Mouse (Mus musculus): ENCODE results near the gene Atp2b2.
A peak's percentile ranks its signal among the peaks of the same experiment; 100 is the strongest.

Gene Atp2b2

GRCm38 (mm10) chr6:114012834-114013233, 29.6 kb downstream of the Atp2b2 start:
- no peak for DNase-seq (ENCODE audit: low spot score in 2 of 2)

- no peak for DNase-seq (ENCODE audit: low spot score in 2 of 2)
Observed at GRCm38 (mm10) chr6:114011976-114012375, 30.4 kb downstream of the Atp2b2 start.

GRCm38 (mm10) chr6:114003796-114004195, 38.6 kb downstream of the Atp2b2 start:
- no peak for DNase-seq (ENCODE audit: low spot score in 2 of 2)

GRCm38 (mm10) chr6:114000928-114001327, 41.5 kb downstream of the Atp2b2 start:
- no peak for DNase-seq (ENCODE audit: low spot score in 2 of 2)

- no peak for DNase-seq (ENCODE audit: low spot score in 2 of 2)
Observed at GRCm38 (mm10) chr6:114000304-114000703, 42.1 kb downstream of the Atp2b2 start.

- no peak for DNase-seq (ENCODE audit: low spot score in 2 of 2)
Observed at GRCm38 (mm10) chr6:113998413-113998812, 44.0 kb downstream of the Atp2b2 start.

GRCm38 (mm10) chr6:113994176-113994575, 48.2 kb downstream of the Atp2b2 start:
- DNase-seq (ENCODE audit: low spot score in 2 of 2), result no peak

- DNase-seq (ENCODE audit: low spot score in 2 of 2), result no peak
Observed at GRCm38 (mm10) chr6:113992101-113992500, 50.3 kb downstream of the Atp2b2 start.

- peak; percentile 68 to 69 for DNase-seq (ENCODE audit: low spot score in 2 of 2)
Observed at GRCm38 (mm10) chr6:113991482-113991881, 50.9 kb downstream of the Atp2b2 start.

- no peak for DNase-seq (ENCODE audit: low spot score in 2 of 2)
Observed at GRCm38 (mm10) chr6:113990044-113990443, 52.4 kb downstream of the Atp2b2 start.

GRCm38 (mm10) chr6:113988521-113988920, 53.9 kb downstream of the Atp2b2 start:
- DNase-seq (ENCODE audit: low spot score in 2 of 2), result no peak

GRCm38 (mm10) chr6:113986671-113987070, 55.7 kb downstream of the Atp2b2 start:
- no peak for DNase-seq (ENCODE audit: low spot score in 2 of 2)

- DNase-seq (ENCODE audit: low spot score in 2 of 2), result no peak
Observed at GRCm38 (mm10) chr6:113978673-113979072, 63.7 kb downstream of the Atp2b2 start.

- no peak for DNase-seq (ENCODE audit: low spot score in 2 of 2)
Observed at GRCm38 (mm10) chr6:113978091-113978650, 64.2 kb downstream of the Atp2b2 start.

GRCm38 (mm10) chr6:113970900-113971299, 71.5 kb downstream of the Atp2b2 start:
- no peak for DNase-seq (ENCODE audit: low spot score in 2 of 2)

GRCm38 (mm10) chr6:113970464-113970863, 71.9 kb downstream of the Atp2b2 start:
- DNase-seq (ENCODE audit: low spot score in 2 of 2), result no peak

- no peak for DNase-seq (ENCODE audit: low spot score in 2 of 2)
Observed at GRCm38 (mm10) chr6:113969751-113970150, 72.7 kb downstream of the Atp2b2 start.

GRCm38 (mm10) chr6:113962811-113963210, 79.6 kb downstream of the Atp2b2 start:
- no peak for DNase-seq (ENCODE audit: low spot score in 2 of 2)

- no peak for DNase-seq (ENCODE audit: low spot score in 2 of 2)
Observed at GRCm38 (mm10) chr6:113961658-113962057, 80.8 kb downstream of the Atp2b2 start.

GRCm38 (mm10) chr6:113959336-113959735, 83.1 kb downstream of the Atp2b2 start:
- DNase-seq (ENCODE audit: low spot score in 2 of 2), result no peak

- DNase-seq (ENCODE audit: low spot score in 2 of 2), result no peak
Observed at GRCm38 (mm10) chr6:113958714-113959113, 83.7 kb downstream of the Atp2b2 start.

GRCm38 (mm10) chr6:113958003-113958402, 84.4 kb downstream of the Atp2b2 start:
- no peak for DNase-seq (ENCODE audit: low spot score in 2 of 2)

GRCm38 (mm10) chr6:113957232-113957940, 85.0 kb downstream of the Atp2b2 start:
- no peak for DNase-seq (ENCODE audit: low spot score in 2 of 2)

GRCm38 (mm10) chr6:113947515-113947914, 94.9 kb downstream of the Atp2b2 start:
- no peak for DNase-seq (ENCODE audit: low spot score in 2 of 2)

Measured in frontal cortex, postnatal 14 days (tissue).